Mouse (Mus musculus) B cell, adult 62 days (primary cell): ENCODE measurements around the gene H2afb2. TPM values are rescaled to one million over a fixed set of nuclear protein-coding genes. Genes with fewer than 3 reads are reported as not detected.

Source experiments
- total RNA-seq: library from RNA; stranded (reverse); gene quantifications from 4 replicates; pipeline ENCODE4 v1.2.4, GENCODE M21; 2023

Gene H2afb2
- total RNA-seq: not detected in 4 replicates

GRCm38 (mm10) chrX:116680878-116681277, at the start of gene H2afb2:
TSS of gene H2afb2 (plus strand) at chrX:116681178.

Other genes starting within 250 kb of the H2afb2 start
- not detected in 4 replicates for gene Cpxcr1, start 232.2 kb upstream of the H2afb2 start, total RNA-seq